Mouse (Mus musculus) heart, postnatal 0 days (tissue): ENCODE data around the gene Zswim3. TPM values are rescaled to one million over a fixed set of nuclear protein-coding genes. Genes with fewer than 3 reads are reported as not detected.

Experiments used
- ATAC-seq: fragments of 200-750 bp; cut with Nextera tagmentation; 2 replicates; pipeline ENCODE4 v1.8.0; 2017; ENCODE audit warnings: low read depth, moderate number of reproducible peaks, moderate library complexity; ENCODE audit not compliant: insufficient read depth
- DNase-seq: peaks from one replicate; pipeline ENCODE4 v3.0.0-alpha.2; 2016; ENCODE audit warnings: low spot score
- H3K27ac ChIP-seq: fragments of 300-500 bp; sonication (generic); 2 replicates; pipeline ENCODE4 v1.5.1; 2014; ENCODE audit warnings: low read depth, mild to moderate bottlenecking
- H3K27me3 ChIP-seq: fragments of 300-500 bp; sonication (generic); 2 replicates; pipeline ENCODE4 v1.6.1; 2014; ENCODE audit warnings: low read length, mixed read lengths; ENCODE audit not compliant: control insufficient read depth, insufficient read depth
- H3K36me3 ChIP-seq: fragments of 300-500 bp; sonication (generic); replicated peaks from 2 replicates; pipeline ENCODE4 v1.6.1; 2014; ENCODE audit warnings: low read length, mixed read lengths; ENCODE audit not compliant: control insufficient read depth, insufficient read depth
- H3K4me1 ChIP-seq: fragments of 300-500 bp; sonication (generic); 2 replicates; pipeline ENCODE4 v1.6.1; 2014; ENCODE audit warnings: antibody characterized with exemption; ENCODE audit not compliant: control insufficient read depth, insufficient read depth
- H3K4me2 ChIP-seq: fragments of 300-500 bp; sonication (generic); 2 replicates; pipeline ENCODE4 v1.6.1; 2014; ENCODE audit warnings: low read depth, mild to moderate bottlenecking, low read length, moderate library complexity
- H3K4me3 ChIP-seq: fragments of 300-500 bp; sonication (generic); 2 replicates; pipeline ENCODE4 v1.5.1; 2014; ENCODE audit warnings: low read depth, low read length
- H3K9ac ChIP-seq: fragments of 300-500 bp; sonication (generic); replicated peaks from 2 replicates; pipeline ENCODE4 v1.6.1; 2014; ENCODE audit warnings: low read depth, low read length, mixed read lengths
- H3K9me3 ChIP-seq: fragments of 300-500 bp; sonication (generic); replicated peaks from 2 replicates; pipeline ENCODE4 v1.6.1; 2016; ENCODE audit warnings: low read length; ENCODE audit not compliant: control insufficient read depth
- CTCF ChIP-seq: IDR thresholded peaks from 2 replicates; pipeline ENCODE4 v1.5.1; 2016; ENCODE audit warnings: antibody characterized with exemption, control low read depth, low read depth
- EP300 ChIP-seq: IDR thresholded peaks from 2 replicates; pipeline ENCODE4 v1.6.1; 2016; ENCODE audit warnings: antibody characterized with exemption, low read depth
- WGBS: fragments of 180-500 bp; shearing (Covaris S2); extraction: QIAGEN DNeasy Blood & Tissue Kit; methylation state at CpG from one replicate; pipeline ENCODE4 v1.1.7; 2014; 5-methylcytosine and 5-hydroxymethylcytosine counted together
- polyA plus RNA-seq: library from polyadenylated mRNA; unstranded; fragments of >200 nt; fragmentation: Nextera tagmentation; extraction: Ambion mirVana; gene quantifications from 2 replicates; pipeline ENCODE4 v1.2.1, GENCODE M21; 2015
- total RNA-seq: library from RNA; depleted of rRNA; stranded (reverse); fragments of >200 nt; gene quantifications from 2 replicates; pipeline ENCODE4 v1.2.3, GENCODE M21; 2014; ENCODE audit warnings: low replicate concordance

Zswim3 gene
- total and polyA plus RNA-seq, 2 experiments from 2014 or later, result 2.8 to 3.4 TPM

DNA sequence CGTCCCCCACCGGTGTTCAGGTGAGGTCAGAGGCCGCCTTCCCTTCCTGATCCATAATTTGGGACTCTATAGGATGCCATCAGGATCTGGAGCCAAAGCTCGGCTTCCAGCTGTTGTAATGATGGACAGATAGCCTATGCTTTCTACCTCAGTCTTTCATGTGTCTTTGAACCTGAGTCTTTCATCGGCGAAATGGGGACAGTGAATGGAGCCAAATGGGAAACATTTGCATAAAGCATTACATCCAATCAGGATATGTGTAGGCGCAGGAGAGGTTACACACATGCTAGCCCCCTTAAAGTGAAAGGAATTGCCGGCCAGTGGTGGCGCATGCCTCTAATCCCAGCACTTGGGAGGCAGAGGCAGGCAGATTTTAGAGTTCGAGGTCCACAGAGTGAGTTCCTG, 18.3 kb downstream of the Zswim3 start:
- Histone ChIP-seq H3K27me3 (no peaks in the 10 kb centered on the region), H3K4me2 (peak overlapping the region; percentile 76), H3K36me3 (peaks cover 45% of the 10 kb centered on the region), H3K9me3 (no peaks in the 10 kb centered on the region), H3K9ac (peak overlapping the region; percentile 57), H3K27ac (peak overlapping the region; percentile 78), H3K4me3 (peak overlapping the region; percentile 60), H3K4me1 (no peaks in the 10 kb centered on the region)
- WGBS, result 1% methylated on average over 10 of the region's 10 CpGs
- DNase-seq (peak; percentile 51), ATAC-seq (peak; percentile 63)
- TF ChIP-seq CTCF, result no peak; the same call in 1 of the 2 replicates
- TF ChIP-seq EP300, result no peak

- Histone ChIP-seq H3K4me3 (no peak overlapping the region), H3K27me3 (no peaks in the 10 kb centered on the region), H3K36me3 (peaks cover 52% of the 10 kb centered on the region), H3K4me1 (no peaks in the 10 kb centered on the region), H3K9me3 (no peaks in the 10 kb centered on the region), H3K4me2 (peak overlapping the region; percentile 76; the same call in 1 of the 2 replicates), H3K9ac (no peak overlapping the region), H3K27ac (no peak overlapping the region)
- whole genome bisulfite sequencing, result 91% methylated on average over 4 of the region's 4 CpGs
- ATAC-seq, result no peak
- no peak for DNase-seq
- TF ChIP-seq CTCF (no peak), EP300 (no peak)
These were observed 19.1 kb downstream of the Zswim3 start for GRCm38 (mm10) chr2:164823969-164824368.

- H3K36me3 ChIP-seq, result peaks cover 52% of the 10 kb centered on the region
- 97% methylated on average over 17 of the region's 17 CpGs for WGBS
- TF ChIP-seq CTCF, result no peak
- H3K4me1 ChIP-seq, result no peaks in the 10 kb centered on the region
- DNase-seq, result no peak
- H3K4me3 ChIP-seq, result no peak overlapping the region
- H3K27ac ChIP-seq, result no peak overlapping the region
- H3K4me2 ChIP-seq, result no peak overlapping the region
- no peaks in the 10 kb centered on the region for H3K27me3 ChIP-seq
- no peaks in the 10 kb centered on the region for H3K9me3 ChIP-seq
- H3K9ac ChIP-seq, result no peak overlapping the region
- no peak for ATAC-seq
These were observed 20.6 kb downstream of the Zswim3 start for GRCm38 (mm10) chr2:164825521-164825920.

- Histone ChIP-seq H3K4me2 (no peak overlapping the region), H3K36me3 (peaks cover 42% of the 10 kb centered on the region), H3K27me3 (no peaks in the 10 kb centered on the region), H3K4me3 (no peak overlapping the region), H3K27ac (no peak overlapping the region), H3K4me1 (no peaks in the 10 kb centered on the region), H3K9ac (no peak overlapping the region), H3K9me3 (no peaks in the 10 kb centered on the region)
- DNase-seq, result no peak
- no peak for ATAC-seq
- TF ChIP-seq EP300, result no peak
- no peak for TF ChIP-seq CTCF
- 73% methylated on average over 16 of the region's 16 CpGs for WGBS
These were observed 22.4 kb downstream of the Zswim3 start for GRCm38 (mm10) chr2:164827146-164827850.

DNA sequence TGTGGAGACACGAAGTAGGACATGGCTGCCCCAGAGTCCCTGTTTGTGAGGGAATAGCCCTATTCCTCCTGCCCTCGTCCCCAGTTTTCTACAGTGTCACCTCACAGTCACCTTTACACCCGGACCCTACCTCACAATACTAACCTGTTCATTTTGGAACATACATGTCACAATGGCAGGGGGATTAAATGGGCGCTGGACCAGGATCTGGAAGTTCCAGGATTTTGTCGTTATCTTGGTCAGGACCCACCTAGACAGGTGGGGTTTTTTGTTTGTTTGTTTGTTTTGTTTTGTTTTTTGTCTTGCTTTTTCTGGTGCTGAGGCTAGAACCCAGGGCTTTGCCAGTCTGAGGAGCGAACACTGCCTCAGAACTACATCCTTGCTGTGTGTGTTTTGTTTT, 23.5 kb downstream of the Zswim3 start, which contains the start of gene Spata25:
Gene Spata25, minus strand, starts transcription at position 101 of the 400 bp plus-strand sequence.
- H3K36me3 ChIP-seq, result peaks cover 42% of the 10 kb centered on the region
- no peak within 1 kb of the TSS for H3K27ac ChIP-seq
- no peaks in the 10 kb centered on the region for H3K4me1 ChIP-seq
- ATAC-seq (no peak), DNase-seq (no peak)
- H3K9me3 ChIP-seq, result no peaks in the 10 kb centered on the region
- no peak for TF ChIP-seq EP300
- no peak for TF ChIP-seq CTCF
- WGBS, result 87% methylated on average over 6 of the region's 6 CpGs
- no peaks in the 10 kb centered on the region for H3K27me3 ChIP-seq
- no peak within 1 kb of the TSS for H3K4me2 ChIP-seq
- H3K4me3 ChIP-seq, result no peak within 1 kb of the TSS
- H3K9ac ChIP-seq, result no peak within 1 kb of the TSS

- TF ChIP-seq CTCF, result no peak
- TF ChIP-seq EP300, result no peak
- ATAC-seq (no peak), DNase-seq (no peak)
- H3K27ac ChIP-seq, result no peak overlapping the region
- H3K4me1 ChIP-seq, result peaks cover 1% of the 10 kb centered on the region; the same call in 1 of the 2 replicates
- H3K4me2 ChIP-seq, result no peak overlapping the region
- no peaks in the 10 kb centered on the region for H3K9me3 ChIP-seq
- H3K9ac ChIP-seq, result no peak overlapping the region
- no peaks in the 10 kb centered on the region for H3K27me3 ChIP-seq
- no peak overlapping the region for H3K4me3 ChIP-seq
- H3K36me3 ChIP-seq, result peaks cover 42% of the 10 kb centered on the region
- WGBS, result 90% methylated on average over 1 of the region's 1 CpGs
These were observed 24.2 kb downstream of the Zswim3 start for GRCm38 (mm10) chr2:164829090-164829489.
